Mouse (Mus musculus) left cerebral cortex, postnatal 25 days (tissue): ENCODE results near the gene Lce3a. TPM values are rescaled to one million over a fixed set of nuclear protein-coding genes. Genes with fewer than 3 reads are reported as not detected.

Source experiments
- DNase-seq, 2 experiments: peaks; one replicate each; pipeline ENCODE4 v3.0.0; 2022; ENCODE audit warnings: low spot score in 2 of 2, mixed read lengths in 1 of 2
- intact Hi-C: fragments of 180-260 bp; cut with DNase I; formaldehyde crosslinking; loops from one replicate; pipeline ENCODE4 v1.15.1; 2025
- total RNA-seq, 2 experiments: library from RNA; stranded (reverse); gene quantifications; 2 replicates each; pipeline ENCODE4 v1.2.3; 2021

Gene Lce3a
- not detected for total RNA-seq

GRCm38 (mm10) chr3:92926130-92926529 lies at the start of gene Lce3a:
Lce3a (minus strand) TSS chr3:92926230.
- intact Hi-C loops: no loop called here
- no peak for DNase-seq

- no peak for DNase-seq
- intact Hi-C loops: no loop called here
These were observed 40.7 kb upstream of the Lce3a start, which contains the start of gene Lce3e for GRCm38 (mm10) chr3:92966761-92967160. Lce3e (plus strand) TSS chr3:92967061.

- DNase-seq: no peak
- intact Hi-C loops: no loop called here
These were observed 31.1 kb upstream of the Lce3a start, which contains the start of gene Lce3d for GRCm38 (mm10) chr3:92957090-92957489. Lce3d (plus strand) TSS chr3:92957390.

DNA sequence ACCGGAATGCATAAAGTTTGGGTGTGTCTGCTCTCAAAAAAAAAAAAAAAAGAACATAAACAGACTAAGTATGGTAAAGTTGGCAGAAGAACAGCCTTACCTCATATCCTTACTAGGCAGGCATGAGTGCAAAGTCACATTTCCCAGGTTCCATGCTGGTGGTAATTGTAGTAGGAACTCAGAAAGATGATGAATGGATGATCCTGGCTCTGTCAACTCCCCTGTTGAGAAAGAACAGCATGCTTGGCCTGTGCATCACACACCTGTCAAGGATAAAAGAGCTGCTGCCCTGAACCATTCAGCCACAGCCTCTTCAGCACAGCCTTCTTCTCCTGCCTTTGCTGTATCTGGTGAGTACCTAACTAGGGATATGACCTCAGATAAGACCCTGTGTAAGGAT lies 18.2 kb upstream of the Lce3a start, which contains the start of gene Lce3c:
TSS of gene Lce3c (plus strand) at position 301 of the 400 bp plus-strand sequence.
- intact Hi-C loops: no loop called here
- DNase-seq: no peak

DNA sequence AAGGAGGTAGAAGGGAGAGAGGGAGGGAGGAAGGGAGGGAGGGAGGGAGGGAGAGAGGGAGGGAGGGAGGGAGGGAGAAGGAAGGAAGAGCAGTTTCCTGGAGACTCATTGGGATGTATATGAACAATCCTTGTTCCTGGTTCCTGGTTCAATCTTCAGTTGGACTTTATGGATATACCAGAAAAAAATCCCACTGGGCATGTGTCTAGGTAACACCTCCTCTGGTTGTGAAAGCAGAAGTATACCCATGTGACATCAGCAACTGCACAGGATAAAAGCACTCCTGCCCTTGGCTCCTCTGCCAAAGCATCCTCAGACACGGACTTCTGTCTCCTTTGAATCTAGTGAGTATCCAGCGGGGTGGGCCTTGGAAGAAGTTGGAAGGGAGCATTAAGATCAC lies 6.6 kb upstream of the Lce3a start, which contains the start of gene Lce3b:
TSS of gene Lce3b (plus strand) at position 301 of the 400 bp plus-strand sequence.
- intact Hi-C loops: no loop called here
- DNase-seq: no peak

GRCm38 (mm10) chr3:92920364-92920763 lies 5.7 kb downstream of the Lce3a start:
- intact Hi-C loops: no loop called here
- DNase-seq: peak; percentile 15 to 24

DNA sequence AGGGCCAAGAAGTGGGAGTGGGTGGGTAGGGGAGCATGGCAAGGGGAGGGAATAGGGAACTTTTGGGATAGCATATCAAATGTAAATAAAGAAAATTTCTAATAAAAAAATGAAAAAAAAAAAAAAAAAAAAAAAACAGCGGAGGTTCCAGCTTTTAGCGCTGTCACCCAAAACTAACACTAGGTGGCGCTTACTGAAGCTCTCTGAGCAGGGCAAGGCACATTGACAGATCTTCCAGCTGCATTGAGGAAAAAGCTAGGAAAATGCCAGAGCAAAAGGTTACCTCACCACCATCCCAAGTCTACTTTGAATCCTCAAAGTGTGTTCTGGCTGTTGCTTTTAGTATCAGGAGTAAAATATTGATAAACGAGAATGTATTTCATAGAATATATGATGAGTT lies 18.5 kb downstream of the Lce3a start:
- intact Hi-C loops: loop anchor here (2.0 kb wide), 1 partner anchor 123 kb away; no protein-coding TSS in a partner anchor
- DNase-seq: peak; percentile 14 to 24

GRCm38 (mm10) chr3:92905182-92905581 lies 20.8 kb downstream of the Lce3a start:
- intact Hi-C loops: no loop called here
- DNase-seq: no peak

DNA sequence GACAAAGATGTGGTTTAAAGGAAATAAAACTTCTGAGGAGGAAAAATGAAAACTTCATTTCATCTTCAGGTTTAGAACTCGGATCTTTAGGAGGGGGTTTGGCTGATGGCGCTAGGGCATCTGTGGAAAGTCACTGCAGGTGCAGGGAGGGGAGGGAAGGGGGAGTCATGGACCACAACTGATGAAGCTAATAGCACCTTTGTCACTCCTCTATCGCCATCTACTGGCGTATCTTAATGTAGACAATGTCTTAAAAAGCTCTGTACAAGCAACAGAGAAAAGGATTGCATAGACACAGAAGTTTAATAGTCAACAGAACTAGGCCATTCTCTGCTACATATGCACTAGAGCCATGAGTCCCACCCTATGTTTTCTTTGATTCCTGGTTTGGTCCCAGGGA lies 22.4 kb downstream of the Lce3a start:
- intact Hi-C loops: loop anchor here (5.0 kb wide), 2 partner anchors 151 to 751 kb away; partner anchors contain the start of gene Lce1g
- DNase-seq: peak in 1 of 2 experiments; percentile 8

- intact Hi-C loops: loop anchor here (5.0 kb wide), 2 partner anchors 151 to 751 kb away; partner anchors contain the start of gene Lce1g
- DNase-seq: peak; percentile 26 to 34
These were observed 23.0 kb downstream of the Lce3a start for GRCm38 (mm10) chr3:92902992-92903391.

DNA sequence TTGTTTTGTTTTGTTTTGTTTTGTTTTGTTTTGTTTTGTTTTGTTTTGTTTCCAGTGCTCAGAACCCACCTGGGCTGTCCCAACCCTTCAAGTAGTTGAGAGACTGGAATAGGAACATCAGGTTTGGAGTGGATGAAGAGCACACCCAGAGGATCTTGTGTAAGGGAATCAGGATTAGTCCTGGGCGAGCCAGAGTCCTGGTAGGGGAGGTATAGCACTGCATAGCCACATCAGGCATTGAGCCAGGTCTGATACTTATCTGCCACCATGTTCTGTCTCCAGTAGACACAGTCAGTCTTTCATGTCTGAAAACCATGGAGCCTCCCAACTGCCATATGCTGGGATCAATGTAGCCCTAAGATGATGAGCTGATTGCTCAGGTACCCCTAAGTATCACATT lies 31.5 kb downstream of the Lce3a start:
- DNase-seq: no peak
- intact Hi-C loops: no loop called here

GRCm38 (mm10) chr3:92894063-92894462 lies 32.0 kb downstream of the Lce3a start:
- intact Hi-C loops: no loop called here
- DNase-seq: no peak

Other genes starting within 250 kb of the Lce3a start
- gene Lce1c, start 247.0 kb downstream of the Lce3a start, total RNA-seq: not detected
- not detected for gene Lce1d, start 239.0 kb downstream of the Lce3a start, total RNA-seq
- gene Lce1e, start 217.2 kb downstream of the Lce3a start, total RNA-seq: not detected
- gene Lce1f, start 205.9 kb downstream of the Lce3a start, total RNA-seq: not detected
- not detected for gene Gm38119, start 187.1 kb downstream of the Lce3a start, total RNA-seq
- gene Lce1g, start 173.9 kb downstream of the Lce3a start, total RNA-seq: not detected
- gene Lce1h, start 161.2 kb downstream of the Lce3a start, total RNA-seq: not detected
- not detected for gene Lce1i, start 147.3 kb downstream of the Lce3a start, total RNA-seq
- gene Lce1j, start 135.7 kb downstream of the Lce3a start, total RNA-seq: not detected
- not detected for gene Lce1k, start 118.3 kb downstream of the Lce3a start, total RNA-seq
- not detected for gene Kprp, start 99.0 kb downstream of the Lce3a start, total RNA-seq
- not detected for gene Lce1l, start 74.9 kb downstream of the Lce3a start, total RNA-seq
- gene 2310050C09Rik, start 56.0 kb downstream of the Lce3a start, total RNA-seq: not detected
- gene Lce3b, start 6.7 kb upstream of the Lce3a start, total RNA-seq: not detected
- not detected for gene Lce3c, start 18.3 kb upstream of the Lce3a start, total RNA-seq
- gene Lce3d, start 31.2 kb upstream of the Lce3a start, total RNA-seq: not detected
- gene Lce3e, start 40.8 kb upstream of the Lce3a start, total RNA-seq: not detected
- gene Lce3f, start 66.0 kb upstream of the Lce3a start, total RNA-seq: not detected
- gene Crct1, start 89.5 kb upstream of the Lce3a start, total RNA-seq: under 1 TPM in 1 of 2 experiments, not detected in 1; 0.60 TPM
- not detected for gene Lce1m, start 92.8 kb upstream of the Lce3a start, total RNA-seq
- gene Gm4858, start 142.6 kb upstream of the Lce3a start, total RNA-seq: not detected
- not detected for gene Crnn, start 218.6 kb upstream of the Lce3a start, total RNA-seq